Mouse (Mus musculus): ENCODE measurements around the gene Smyd1. TPM values are rescaled to one million over a fixed set of nuclear protein-coding genes. Genes with fewer than 3 reads are reported as not detected.

The Smyd1 gene
- total and polyA plus RNA-seq, 3 experiments: 0.08 to 0.37 (median 0.08) TPM

DNA sequence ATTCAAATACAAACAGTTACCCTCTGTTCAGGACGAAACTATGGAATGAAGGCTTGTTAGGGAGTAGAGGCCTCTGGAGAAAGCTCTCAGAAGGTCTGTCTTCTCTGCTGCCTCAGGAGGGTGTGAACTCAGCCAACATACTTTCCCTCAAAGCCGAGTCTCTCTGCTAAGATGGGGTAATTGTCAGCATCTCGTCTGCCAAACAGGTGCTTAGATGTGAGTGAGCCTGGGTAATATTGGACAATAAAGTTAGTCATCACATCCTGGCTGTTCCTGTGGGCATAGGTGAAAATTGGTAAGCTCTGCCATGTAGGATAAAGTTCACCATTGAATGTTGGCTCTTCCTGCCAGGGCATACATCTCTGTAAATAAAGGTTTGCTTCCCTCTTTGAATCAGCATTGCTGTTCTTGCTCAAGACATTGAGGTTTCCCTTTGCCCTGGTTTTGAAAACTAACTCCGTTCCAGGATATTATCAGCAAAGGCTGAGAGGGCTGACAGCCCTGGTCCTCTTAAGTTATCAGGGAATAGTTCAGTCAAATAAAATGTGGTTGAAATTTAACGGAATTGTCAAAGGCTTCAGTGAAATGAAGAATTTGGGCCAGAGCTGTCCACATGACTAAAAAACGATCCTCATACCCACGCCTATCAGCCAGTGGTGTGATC, 137.0 kb downstream of the Smyd1 start:
- H3K9ac ChIP-seq (ENCODE audit: insufficient read depth, low read depth): no peak overlapping the region
- TF ChIP-seq EP300 (IDR thresholded peaks at IDR 0.05; ENCODE audit: low read length): no peak
- TF ChIP-seq ZNF384 (IDR thresholded peaks at IDR 0.05; ENCODE audit: low read depth, low read length): no peak
- TF ChIP-seq MAFK (IDR thresholded peaks at IDR 0.05; ENCODE audit: insufficient replicate concordance, low read length): no peak
- TF ChIP-seq IRF4 (IDR thresholded peaks at IDR 0.05; ENCODE audit: low read depth, low read length): no peak
- TF ChIP-seq CHD2 (IDR thresholded peaks at IDR 0.05; ENCODE audit: low read length): no peak
- TF ChIP-seq BHLHE40 (IDR thresholded peaks at IDR 0.05; ENCODE audit: low read depth, low read length): no peak
- no peak for TF ChIP-seq PAX5 (IDR thresholded peaks at IDR 0.05; ENCODE audit: low read length)
- TF ChIP-seq RAD21 (IDR thresholded peaks at IDR 0.05; ENCODE audit: low read depth, low read length): no peak
- no peak for TF ChIP-seq POLR2A (IDR thresholded peaks at IDR 0.05; ENCODE audit: low read depth, low read length)
- TF ChIP-seq USF1 (IDR thresholded peaks at IDR 0.05; ENCODE audit: low read depth, low read length): no peak
- no peak for TF ChIP-seq ELF1 (IDR thresholded peaks at IDR 0.05; ENCODE audit: low read depth, low read length)
- no peak for TF ChIP-seq RCOR1 (conservative IDR thresholded peaks at IDR 0.05; ENCODE audit: low read depth, low read length)
- no peak for TF ChIP-seq TCF12 (IDR thresholded peaks at IDR 0.05; ENCODE audit: low read depth, low read length)
- TF ChIP-seq MYC (IDR thresholded peaks at IDR 0.05; ENCODE audit: low read depth, low read length): no peak
- no peak for TF ChIP-seq UBTF (IDR thresholded peaks at IDR 0.05; ENCODE audit: low read depth, low read length)
- TF ChIP-seq CTCF (conservative IDR thresholded peaks at IDR 0.05 in 1 of 2, IDR thresholded peaks at IDR 0.05 in 1 of 2; ENCODE audit: low read depth in 2 of 2, low read length in 2 of 2): no peak
- TF ChIP-seq ZKSCAN1 (IDR thresholded peaks at IDR 0.05; ENCODE audit: borderline replicate concordance, low read depth, low read length): no peak
- TF ChIP-seq MEF2A (IDR thresholded peaks at IDR 0.05; ENCODE audit: borderline replicate concordance, low read depth, low read length): no peak
- TF ChIP-seq SIN3A (IDR thresholded peaks at IDR 0.05; ENCODE audit: low read length): no peak
- no peak overlapping the region for H3K27ac ChIP-seq (ENCODE audit: insufficient read depth, low read depth)
- no peaks in the 10 kb centered on the region for H3K27me3 ChIP-seq (replicated peaks)
- no peaks in the 10 kb centered on the region for H3K9me3 ChIP-seq (replicated peaks; ENCODE audit: low read length)
- no peak for DNase-seq (ENCODE audit: extremely low read depth)
- H3K4me2 ChIP-seq (ENCODE audit: insufficient read depth, low read depth, poor library complexity, severe bottlenecking): no peak overlapping the region
- in situ Hi-C loops (cut with MboI; ENCODE audit: low pct_ligation_motif_present, low pct_unique_long_range_greater_than_20kb, low sequenced_read_pairs) (no loop called here), dilution Hi-C loops (cut with MboI; ENCODE audit: extremely low pct_ligation_motif_present, extremely low pct_unique_long_range_greater_than_20kb, low sequenced_read_pairs) (no loop called here)
- no peaks in the 10 kb centered on the region for H3K79me2 ChIP-seq (replicated peaks; ENCODE audit: control insufficient read depth, extremely low read depth, insufficient read depth, poor library complexity, severe bottlenecking)
- no peak overlapping the region for H3K4me3 ChIP-seq (replicated peaks in 1 of 3; ENCODE audit: low read depth in 2 of 3, low read length in 2 of 3, poor library complexity in 1 of 3)
- peaks cover 0 to 5% of the 10 kb centered on the region in 2 experiments; a peak in 2 of 4 replicates for H3K4me1 ChIP-seq (ENCODE audit: control insufficient read depth in 1 of 2, insufficient read depth in 2 of 2)
- no peaks in the 10 kb centered on the region for H3K36me3 ChIP-seq (replicated peaks in 1 of 2; ENCODE audit: control insufficient read depth in 1 of 2, insufficient read depth in 1 of 2, low read length in 1 of 2)

DNA sequence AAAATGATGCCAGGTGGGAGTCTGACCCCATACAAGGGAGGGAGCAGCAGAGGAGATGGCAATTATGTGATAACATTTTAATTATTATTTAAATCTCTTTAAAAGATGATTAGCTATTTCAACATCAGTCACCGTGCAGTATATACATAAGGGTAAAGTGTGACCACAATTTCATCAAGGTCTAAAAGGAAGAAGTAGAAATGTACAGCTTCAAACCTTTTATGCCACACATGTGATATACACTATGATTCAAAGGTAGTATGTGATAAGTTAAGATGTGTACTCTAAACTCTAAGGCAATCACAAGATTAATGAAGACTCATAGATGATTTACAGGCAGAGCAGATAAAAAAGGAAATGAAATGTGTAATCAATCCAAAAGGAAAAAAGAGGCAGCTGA, 141.4 kb downstream of the Smyd1 start:
- in situ Hi-C loops (cut with MboI; ENCODE audit: low pct_ligation_motif_present, low pct_unique_long_range_greater_than_20kb, low sequenced_read_pairs) (no loop called here), dilution Hi-C loops (cut with MboI; ENCODE audit: extremely low pct_ligation_motif_present, extremely low pct_unique_long_range_greater_than_20kb, low sequenced_read_pairs) (no loop called here)
- no peaks in the 10 kb centered on the region for H3K27me3 ChIP-seq (replicated peaks)
- H3K9me3 ChIP-seq (replicated peaks; ENCODE audit: low read length): no peaks in the 10 kb centered on the region
- H3K4me1 ChIP-seq (ENCODE audit: control insufficient read depth in 1 of 2, insufficient read depth in 2 of 2): no peaks in the 10 kb centered on the region
- H3K4me3 ChIP-seq (replicated peaks in 1 of 3; ENCODE audit: low read depth in 2 of 3, low read length in 2 of 3, poor library complexity in 1 of 3): no peak overlapping the region
- no peak overlapping the region for H3K27ac ChIP-seq (ENCODE audit: insufficient read depth, low read depth)
- no peak overlapping the region for H3K4me2 ChIP-seq (ENCODE audit: insufficient read depth, low read depth, poor library complexity, severe bottlenecking)
- H3K9ac ChIP-seq (ENCODE audit: insufficient read depth, low read depth): no peak overlapping the region
- TF ChIP-seq ZNF384 (IDR thresholded peaks at IDR 0.05; ENCODE audit: low read depth, low read length): no peak
- TF ChIP-seq JUND (conservative IDR thresholded peaks at IDR 0.05; ENCODE audit: low read depth, low read length): no peak
- H3K36me3 ChIP-seq (replicated peaks in 1 of 2; ENCODE audit: control insufficient read depth in 1 of 2, insufficient read depth in 1 of 2, low read length in 1 of 2): no peaks in the 10 kb centered on the region
- H3K79me2 ChIP-seq (replicated peaks; ENCODE audit: control insufficient read depth, extremely low read depth, insufficient read depth, poor library complexity, severe bottlenecking): no peaks in the 10 kb centered on the region
- DNase-seq (ENCODE audit: extremely low read depth): no peak
